Mouse (Mus musculus): ENCODE measurements at regions not wholly inside any gene's neighbourhood (a gene's known extent, or its start where the extent isn't known, plus 50 kb on each side); places are given as distances from the start of the nearest gene placed in this dataset.

GRCm38 (mm10) chr5:148820476-148820875 lies 108.6 kb downstream of the Katnal1 start:
- ChIA-PET CTCF (interaction anchor here in 2 of 4 experiments (0.5 to 1.3 kb wide), 3 partner anchors 8 to 488 kb away, joined by 3 to 4 read pairs (median 4); no protein-coding TSS in a partner anchor), POLR2A (interaction anchor here in 1 of 4 experiments (0.6 kb wide), 1 partner anchor 239 kb away, joined by 3 read pairs; no protein-coding TSS in a partner anchor)

- ChIA-PET CTCF (no interaction called here), POLR2A (no interaction called here)
Measured at GRCm38 (mm10) chr5:148819423-148819822, 109.7 kb downstream of the Katnal1 start.

GRCm38 (mm10) chr5:148818746-148819145 lies 110.4 kb downstream of the Katnal1 start:
- ChIA-PET POLR2A (no interaction called here), CTCF (interaction anchor here in 1 of 4 experiments (0.8 kb wide), 1 partner anchor 10 kb away, joined by 3 read pairs; no protein-coding TSS in a partner anchor)

- ChIA-PET POLR2A (interaction anchor here in 1 of 4 experiments (0.9 to 1.5 kb wide), 2 partner anchors 12 to 144 kb away, joined by 3 to 4 read pairs; no protein-coding TSS in a partner anchor), CTCF (interaction anchor here (0.6 to 5.7 kb wide), 28 partner anchors 10 to 509 kb away, joined by 3 to 50 read pairs (median 4); no protein-coding TSS in a partner anchor)
Measured at GRCm38 (mm10) chr5:148812840-148813239, 116.3 kb downstream of the Katnal1 start.

- ChIA-PET POLR2A (interaction anchor here in 3 of 4 experiments (0.6 to 1.5 kb wide), 9 partner anchors 8 to 517 kb away, joined by 3 to 5 read pairs (median 3); partner anchors contain the start of gene Slc7a1 (in 1 of the 3)), CTCF (interaction anchor here (0.6 to 5.7 kb wide), 70 partner anchors 9 to 1167 kb away, joined by 3 to 50 read pairs (median 4); no protein-coding TSS in a partner anchor)
Measured at GRCm38 (mm10) chr5:148812016-148812415, 117.1 kb downstream of the Katnal1 start.

- ChIA-PET CTCF (interaction anchor here (0.5 to 5.7 kb wide), 16 partner anchors 15 to 319 kb away, joined by 3 to 50 read pairs (median 4); no protein-coding TSS in a partner anchor), POLR2A (interaction anchor here in 3 of 4 experiments (0.5 to 1.3 kb wide), 7 partner anchors 14 to 158 kb away, joined by 3 to 4 read pairs (median 3); no protein-coding TSS in a partner anchor)
Measured at GRCm38 (mm10) chr5:148809485-148809884, 119.6 kb downstream of the Katnal1 start.

GRCm38 (mm10) chr5:148809055-148809454 lies 120.1 kb downstream of the Katnal1 start:
- CTCF ChIA-PET: interaction anchor here (0.5 to 5.7 kb wide), 65 partner anchors 8 to 743 kb away, joined by 3 to 50 read pairs (median 4); no protein-coding TSS in a partner anchor
- POLR2A ChIA-PET: interaction anchor here (0.6 to 1.6 kb wide), 5 partner anchors 57 to 517 kb away, joined by 3 to 5 read pairs (median 3); no protein-coding TSS in a partner anchor

- POLR2A ChIA-PET: interaction anchor here (0.6 to 1.6 kb wide), 11 partner anchors 14 to 516 kb away, joined by 3 to 5 read pairs (median 3); no protein-coding TSS in a partner anchor
- CTCF ChIA-PET: interaction anchor here (0.5 to 5.7 kb wide), 80 partner anchors 8 to 1102 kb away, joined by 3 to 50 read pairs (median 4); partner anchors contain the start of genes Hmgb1 (in 1 of the 4), Katnal1 (in 1 of the 4) and Uspl1 (in 1 of the 4)
Measured at GRCm38 (mm10) chr5:148808426-148808825, 120.7 kb downstream of the Katnal1 start.

GRCm38 (mm10) chr5:148807612-148808011 lies 121.5 kb downstream of the Katnal1 start:
- ChIA-PET CTCF (interaction anchor here (0.5 to 5.7 kb wide), 38 partner anchors 9 to 745 kb away, joined by 3 to 50 read pairs (median 4); partner anchors contain the start of gene Katnal1 (in 1 of the 4)), POLR2A (interaction anchor here in 3 of 4 experiments (0.6 to 1.6 kb wide), 6 partner anchors 13 to 304 kb away, joined by 3 to 5 read pairs (median 4); no protein-coding TSS in a partner anchor)

GRCm38 (mm10) chr5:148805030-148805429 lies 124.1 kb downstream of the Katnal1 start:
- POLR2A ChIA-PET: interaction anchor here in 1 of 4 experiments (0.6 to 1.1 kb wide), 3 partner anchors 60 to 390 kb away, joined by 3 read pairs; no protein-coding TSS in a partner anchor
- CTCF ChIA-PET: interaction anchor here in 3 of 4 experiments (0.7 to 1.8 kb wide), 5 partner anchors 10 to 184 kb away, joined by 3 to 6 read pairs (median 3); no protein-coding TSS in a partner anchor

GRCm38 (mm10) chr5:148803772-148804171 lies 125.3 kb downstream of the Katnal1 start:
- ChIA-PET CTCF (interaction anchor here in 2 of 4 experiments (0.6 to 1.4 kb wide), 4 partner anchors 28 to 572 kb away, joined by 3 to 5 read pairs (median 4); no protein-coding TSS in a partner anchor), POLR2A (interaction anchor here in 2 of 4 experiments (0.8 to 1.1 kb wide), 3 partner anchors 8 to 249 kb away, joined by 3 read pairs; no protein-coding TSS in a partner anchor)

- POLR2A ChIA-PET: interaction anchor here in 1 of 4 experiments (1.0 kb wide), 1 partner anchor 61 kb away, joined by 4 read pairs; no protein-coding TSS in a partner anchor
- CTCF ChIA-PET: interaction anchor here in 2 of 4 experiments (0.5 to 1.3 kb wide), 3 partner anchors 9 to 449 kb away, joined by 3 to 4 read pairs (median 3); no protein-coding TSS in a partner anchor
Measured at GRCm38 (mm10) chr5:148802720-148803119, 126.4 kb downstream of the Katnal1 start.

GRCm38 (mm10) chr5:148798541-148798940 lies 130.6 kb downstream of the Katnal1 start:
- POLR2A ChIA-PET: no interaction called here
- CTCF ChIA-PET: interaction anchor here in 2 of 4 experiments (0.6 to 1.2 kb wide), 3 partner anchors 10 to 505 kb away, joined by 3 to 8 read pairs (median 4); no protein-coding TSS in a partner anchor

- ChIA-PET POLR2A (no interaction called here), CTCF (interaction anchor here (0.5 to 1.4 kb wide), 5 partner anchors 18 to 463 kb away, joined by 3 to 8 read pairs (median 6); no protein-coding TSS in a partner anchor)
Measured at GRCm38 (mm10) chr5:148796072-148796471, 133.0 kb downstream of the Katnal1 start.

GRCm38 (mm10) chr5:148794465-148794864 lies 134.7 kb downstream of the Katnal1 start:
- CTCF ChIA-PET: interaction anchor here (0.5 to 4.3 kb wide), 49 partner anchors 10 to 1196 kb away, joined by 3 to 38 read pairs (median 3); no protein-coding TSS in a partner anchor
- POLR2A ChIA-PET: interaction anchor here in 3 of 4 experiments (0.6 to 1.8 kb wide), 6 partner anchors 14 to 48 kb away, joined by 3 to 5 read pairs (median 4); no protein-coding TSS in a partner anchor

GRCm38 (mm10) chr5:148792736-148793440 lies 136.2 kb downstream of the Katnal1 start:
- ChIA-PET CTCF (interaction anchor here (0.5 to 4.3 kb wide), 46 partner anchors 9 to 560 kb away, joined by 3 to 38 read pairs (median 5); no protein-coding TSS in a partner anchor), POLR2A (interaction anchor here (0.6 to 2.1 kb wide), 11 partner anchors 11 to 47 kb away, joined by 3 to 24 read pairs (median 4); no protein-coding TSS in a partner anchor)

- ChIA-PET POLR2A (interaction anchor here in 2 of 4 experiments (0.8 to 2.1 kb wide), 3 partner anchors 43 to 235 kb away, joined by 3 to 9 read pairs (median 9); no protein-coding TSS in a partner anchor), CTCF (interaction anchor here in 3 of 4 experiments (0.7 to 4.3 kb wide), 9 partner anchors 16 to 427 kb away, joined by 3 to 38 read pairs (median 5); no protein-coding TSS in a partner anchor)
Measured at GRCm38 (mm10) chr5:148791651-148792050, 137.5 kb downstream of the Katnal1 start.

- ChIA-PET CTCF (interaction anchor here in 2 of 4 experiments (0.6 to 2.1 kb wide), 5 partner anchors 18 to 316 kb away, joined by 3 to 6 read pairs (median 4); no protein-coding TSS in a partner anchor), POLR2A (interaction anchor here in 1 of 4 experiments (1.3 kb wide), 1 partner anchor 38 kb away, joined by 4 read pairs; no protein-coding TSS in a partner anchor)
Measured at GRCm38 (mm10) chr5:148790343-148790742, 138.8 kb downstream of the Katnal1 start.

Measured in embryonic stem cell, embryonic (primary cell).